Mouse (Mus musculus) testis, adult 2 months (tissue): Measurements from ENCODE around the gene Pigp.

Source experiments
- CTCF ChIP-seq: fragments of 200-500 bp; IDR thresholded peaks from 2 replicates; pipeline ENCODE4 v1.5.1; 2012; ENCODE audit warnings: low read depth, mild to moderate bottlenecking, inconsistent platforms, low read length, moderate library complexity; ENCODE audit not compliant: control insufficient read depth, insufficient read depth, insufficient replicate concordance
- POLR2A ChIP-seq: fragments of 200-500 bp; IDR thresholded peaks from 2 replicates; pipeline ENCODE4 v1.6.1; 2012; ENCODE audit warnings: low read depth, mild to moderate bottlenecking, inconsistent platforms, low read length, moderate library complexity; ENCODE audit not compliant: control insufficient read depth

GRCm38 (mm10) chr16:94347080-94347731 is 24.4 kb downstream of the Pigp start:
- TF ChIP-seq CTCF (no peak), POLR2A (no peak)
